Mouse (Mus musculus): Measurements from ENCODE around the gene Irx1.

Gene Irx1

GRCm38 (mm10) chr13:71949859-71950258 lies 13.7 kb downstream of the Irx1 start:
- in situ Hi-C loops (cut with MboI; ENCODE audit: low sequenced_read_pairs), result no loop called here

- in situ Hi-C loops (cut with MboI; ENCODE audit: low sequenced_read_pairs), result no loop called here
Observed at GRCm38 (mm10) chr13:71910361-71910760, 53.2 kb downstream of the Irx1 start.

Measured in CH12F3 (cell line).